Mouse (Mus musculus) spleen, adult 2 months (tissue): Measurements from ENCODE around the gene Mgll.

Source experiments
- CTCF ChIP-seq: fragments of 200-500 bp; IDR thresholded peaks from 2 replicates; pipeline ENCODE4 v1.5.1; 2011; ENCODE audit warnings: mild to moderate bottlenecking, inconsistent platforms; ENCODE audit not compliant: insufficient read depth, insufficient read length, insufficient replicate concordance; ENCODE audit errors: extremely low read depth
- POLR2A ChIP-seq: fragments of 200-500 bp; IDR thresholded peaks from 2 replicates; pipeline ENCODE4 v1.6.1; 2011; ENCODE audit warnings: low read depth, low read length, inconsistent platforms

DNA sequence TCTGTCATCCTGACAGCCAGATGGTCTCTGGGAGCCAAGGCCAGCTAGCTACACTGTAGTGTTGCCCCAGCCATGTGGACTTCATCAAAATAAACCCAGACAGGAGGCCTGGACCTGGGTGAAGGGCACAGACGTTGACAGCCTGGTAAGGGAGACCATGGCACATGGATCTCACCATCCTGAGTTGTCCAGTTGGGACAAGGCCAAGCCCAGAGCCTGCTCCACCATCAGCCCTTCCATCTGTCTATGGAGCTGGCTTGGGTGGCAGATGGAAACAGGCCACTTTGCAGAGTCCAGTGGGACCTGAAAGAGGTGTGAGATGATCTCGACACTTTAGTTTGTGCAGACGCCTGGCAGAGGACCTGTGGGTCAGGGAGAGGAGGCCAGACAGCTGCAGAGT lies 76.5 kb downstream of the Mgll start:
- TF ChIP-seq CTCF, result no peak
- no peak for TF ChIP-seq POLR2A
